Comparison of ENCODE assay signal across 8 mouse cellular contexts in the genomic region with DNA sequence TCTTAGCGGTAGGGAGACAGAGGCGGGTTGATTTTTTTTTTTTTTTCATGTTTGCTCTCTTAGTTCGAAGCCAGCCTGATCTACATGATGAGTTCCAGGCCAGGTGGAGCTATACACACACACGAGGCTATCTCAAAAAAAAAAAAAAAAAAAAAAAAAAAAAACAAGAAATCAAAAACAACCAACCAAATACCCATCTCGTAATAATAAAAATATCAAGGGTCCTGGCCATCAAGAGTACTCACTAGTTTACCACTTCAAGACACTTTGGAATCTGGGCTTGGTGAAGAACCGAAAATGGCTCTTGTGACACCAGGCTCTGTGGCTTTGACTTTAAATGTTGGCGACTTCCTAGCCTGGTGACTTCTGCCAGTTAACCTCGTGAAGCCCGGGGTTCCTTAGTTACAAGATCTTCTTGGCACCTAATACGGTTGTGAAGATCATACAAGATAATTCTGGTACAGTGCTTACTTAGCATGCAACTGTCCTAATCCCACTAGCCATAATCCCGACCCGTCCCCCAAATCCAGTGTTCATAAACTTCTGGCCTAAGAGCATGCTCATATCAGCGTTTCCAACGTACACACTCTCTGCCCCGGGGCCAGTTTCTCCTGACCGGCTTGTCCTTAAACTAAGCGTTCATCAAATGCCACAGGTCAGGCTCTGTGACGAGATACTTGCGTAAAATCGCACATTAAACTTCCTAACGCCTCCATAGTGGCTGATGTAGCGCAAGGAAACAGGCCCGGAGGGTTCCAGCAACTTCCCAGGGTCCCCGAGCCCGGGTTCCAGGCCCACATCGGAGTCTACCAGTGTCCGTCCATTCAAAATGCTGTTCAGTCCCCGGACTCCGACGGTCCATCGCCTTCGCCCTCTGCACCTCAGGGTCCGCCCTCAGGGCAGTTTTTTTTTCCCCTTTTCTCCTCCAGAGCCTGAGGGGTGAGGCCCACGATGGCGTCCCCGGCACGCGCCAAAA. TPM values are rescaled to one million over a fixed set of nuclear protein-coding genes. Genes with fewer than 3 reads are reported as not detected.
A peak's percentile ranks its signal among the peaks of the same experiment; 100 is the strongest.
DNase-seq lines count a peak whose midpoint lies in the region; ATAC-seq and TF ChIP-seq lines count a peak whose summit lies in the region.

No protein-coding gene starts in this region.

- H3K9ac ChIP-seq in ES-E14 (ENCODE audit: insufficient read depth, low read depth, low read length, poor library complexity, severe bottlenecking) = peak overlapping the region; percentile 96
- peak overlapping the region; percentile 70 for H3K9ac ChIP-seq in embryonic facial prominence, embryonic 15.5 days
- H3K9ac ChIP-seq in heart, embryonic 12.5 days = peak overlapping the region; percentile 92

- WGBS in embryonic facial prominence, embryonic 15.5 days = 12% methylated on average over 38 of the region's 38 CpGs
- WGBS in heart, embryonic 12.5 days = 12% methylated on average over 38 of the region's 38 CpGs

- no peaks in the 10 kb centered on the region for H3K36me3 ChIP-seq in ES-E14 (ENCODE audit: control insufficient read depth, insufficient read depth, low read length, poor library complexity, severe bottlenecking)
- H3K36me3 ChIP-seq in embryonic facial prominence, embryonic 15.5 days = no peaks in the 10 kb centered on the region
- no peaks in the 10 kb centered on the region for H3K36me3 ChIP-seq in heart, embryonic 12.5 days
- peaks cover 5% of the 10 kb centered on the region for H3K36me3 ChIP-seq in megakaryocyte, embryonic 14.5 days (replicated peaks; ENCODE audit: low read length)

- H3K27me3 ChIP-seq in embryonic facial prominence, embryonic 15.5 days = no peaks in the 10 kb centered on the region
- H3K27me3 ChIP-seq in heart, embryonic 12.5 days (replicated peaks) = no peaks in the 10 kb centered on the region
- H3K27me3 ChIP-seq in megakaryocyte, embryonic 14.5 days (replicated peaks) = no peaks in the 10 kb centered on the region

- peak; percentile 32 for DNase-seq in layer of hippocampus, adult 9-11 months
- DNase-seq in layer of hippocampus, adult 9-10 months (ENCODE audit: low spot score) = no peak
- peak; percentile 29 for DNase-seq in ES-E14 (ENCODE audit: low read depth, low spot score)
- peak; percentile 13 for DNase-seq in kidney, postnatal 14 days
- DNase-seq in testis, postnatal 10 days (ENCODE audit: low spot score) = peak; percentile 40

- H3K27ac ChIP-seq in ES-E14 (ENCODE audit: insufficient read depth, low read depth, low read length, poor library complexity, severe bottlenecking) = 0 out of 2 replicates have a peak overlapping the region, but pooled peaks have one; percentile 15
- peak overlapping the region; percentile 58; the same call in 1 of the 2 replicates for H3K27ac ChIP-seq in embryonic facial prominence, embryonic 15.5 days (replicated peaks)
- peak overlapping the region; percentile 83 for H3K27ac ChIP-seq in heart, embryonic 12.5 days (ENCODE audit: poor library complexity, severe bottlenecking)

- peak overlapping the region; percentile 93 for H3K4me2 ChIP-seq in embryonic facial prominence, embryonic 15.5 days (replicated peaks)
- H3K4me2 ChIP-seq in heart, embryonic 12.5 days = peak overlapping the region; percentile 72

- H3K4me1 ChIP-seq in ES-E14 (ENCODE audit: control insufficient read depth in 2 of 2, insufficient read depth in 2 of 2, low read length in 2 of 2, poor library complexity in 1 of 2) = peaks cover 0 to 4% of the 10 kb centered on the region in 2 experiments; a peak in 1 of 4 replicates
- peaks cover 7% of the 10 kb centered on the region; the same call in 1 of the 2 replicates for H3K4me1 ChIP-seq in embryonic facial prominence, embryonic 15.5 days
- peaks cover 15% of the 10 kb centered on the region for H3K4me1 ChIP-seq in heart, embryonic 12.5 days (replicated peaks)
- H3K4me1 ChIP-seq in megakaryocyte, embryonic 14.5 days = peaks cover 63% of the 10 kb centered on the region

- in situ Hi-C loops in ES-E14 (cut with MboI; ENCODE audit: low sequenced_read_pairs in 2 of 2, unreplicated experiment in 2 of 2) = no loop called here

- no peaks in the 10 kb centered on the region for H3K9me3 ChIP-seq in ES-E14 (ENCODE audit: control insufficient read depth, insufficient read depth, low read depth, low read length)
- H3K9me3 ChIP-seq in embryonic facial prominence, embryonic 15.5 days (replicated peaks) = no peaks in the 10 kb centered on the region
- H3K9me3 ChIP-seq in heart, embryonic 12.5 days (replicated peaks) = no peaks in the 10 kb centered on the region
- H3K9me3 ChIP-seq in megakaryocyte, embryonic 14.5 days = no peaks in the 10 kb centered on the region

- H3K4me3 ChIP-seq in ES-E14 (ENCODE audit: insufficient read depth in 1 of 2, low read depth in 1 of 2, low read length in 2 of 2, poor library complexity in 1 of 2, severe bottlenecking in 1 of 2) = peak overlapping the region; percentile 80 to 91
- peak overlapping the region; percentile 85 for H3K4me3 ChIP-seq in embryonic facial prominence, embryonic 15.5 days (replicated peaks)
- peak overlapping the region; percentile 78 for H3K4me3 ChIP-seq in heart, embryonic 12.5 days
- peak overlapping the region; percentile 97 for H3K4me3 ChIP-seq in megakaryocyte, embryonic 14.5 days (replicated peaks)

- peak; percentile 27; the same call in 1 of the 2 replicates for ATAC-seq in embryonic facial prominence, embryonic 15.5 days (ENCODE audit: insufficient number of reproducible peaks, low FRiP score, low TSS enrichment, low read depth)
- peak; percentile 57 for ATAC-seq in heart, embryonic 12.5 days (ENCODE audit: insufficient number of reproducible peaks, low FRiP score)

TF ChIP-seq in ES-E14, 5 proteins besides CTCF, POLR2A, EP300 and RAD21:
- peak; percentile 64 for TF ChIP-seq ZNF384 (IDR thresholded peaks at IDR 0.05; ENCODE audit: low read depth, low read length)
- TF ChIP-seq HCFC1 (IDR thresholded peaks at IDR 0.05; ENCODE audit: borderline replicate concordance, insufficient read depth, low read length) = no peak

RNA-seq across cellular contexts. Expression of gene Slc16a1, which starts 0.8 kb away (rescaled TPM):
- total RNA-seq in ES-E14 (2012; rRNA removed) = 121 and 172 TPM in 2 replicates
- polyA plus RNA-seq in embryonic facial prominence, embryonic 15.5 days (2015; fragmentation: Nextera tagmentation; extraction: Ambion mirVana) = 29.3 and 31.0 TPM in 2 replicates
- 89.3 and 89.4 TPM in 2 replicates for polyA plus RNA-seq in heart, embryonic 12.5 days (2016; fragmentation: Nextera tagmentation; extraction: Ambion mirVana)
- polyA plus RNA-seq in megakaryocyte, embryonic 14.5 days (2012; ENCODE audit: insufficient read depth, low replicate concordance) = 3.9 and 8.0 TPM in 2 replicates

Comparison
In these comparisons a context has a peak if more than half of its experiments do, and no peak if none do; other contexts are left out.
1. H3K27ac ChIP-seq: peak in every context shown above with its lines; median percentile 83 in heart, embryonic 12.5 days; 58 in embryonic facial prominence, embryonic 15.5 days; 15 in ES-E14.